8 mouse cellular contexts compared by ENCODE assay signal in the genomic region with DNA sequence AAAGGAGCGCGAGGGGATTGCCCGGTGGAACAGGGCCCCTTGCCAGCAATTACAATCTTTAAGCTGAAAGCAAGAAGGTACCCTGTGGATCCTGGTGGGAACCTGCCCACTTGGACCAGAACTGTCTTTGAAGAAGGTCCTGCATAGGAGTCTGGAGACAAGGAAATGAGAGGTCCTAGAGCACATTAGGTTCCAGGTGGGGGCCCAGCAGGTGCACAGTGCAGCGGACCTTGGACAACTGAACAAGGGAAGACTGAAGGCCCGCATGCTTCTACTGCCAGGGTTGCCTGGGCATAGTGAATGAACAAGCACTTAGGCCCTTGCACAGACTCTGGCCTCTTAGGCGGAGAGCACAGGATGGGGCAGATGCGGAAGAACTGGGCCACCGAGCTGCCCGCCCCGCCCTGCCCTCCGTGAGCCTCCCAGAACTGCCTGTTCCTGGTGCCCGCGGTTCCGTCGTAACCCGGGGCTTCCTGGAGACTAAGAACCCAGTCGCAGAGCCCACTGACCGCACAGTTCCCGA. TPM values are rescaled to one million over a fixed set of nuclear protein-coding genes. Genes with fewer than 3 reads are reported as not detected.
DNase-seq lines count a peak whose midpoint lies in the region; ATAC-seq and TF ChIP-seq lines count a peak whose summit lies in the region.

No protein-coding gene starts in this region.

- no peak for DNase-seq in heart, adult 2 months
- no peak for DNase-seq in heart, postnatal 25 days (ENCODE audit: low spot score)
- DNase-seq in MN1 (ENCODE audit: low spot score) = peak; percentile 32
- peak; percentile 73 for DNase-seq in intestine, embryonic 14.5 days (ENCODE audit: low spot score)
- DNase-seq in urinary bladder, postnatal 4 days (ENCODE audit: low spot score in 2 of 2) = no peak
- no peak for DNase-seq in ovary, postnatal 10 days (ENCODE audit: low spot score)

- peak overlapping the region; percentile 81 for H3K9ac ChIP-seq in heart, adult 2 months (ENCODE audit: low read depth, low read length)
- H3K9ac ChIP-seq in intestine, embryonic 14.5 days (ENCODE audit: low read length) = peak overlapping the region; percentile 58

- H3K4me2 ChIP-seq in intestine, embryonic 14.5 days (ENCODE audit: low read length) = peak overlapping the region; percentile 94

- 13% methylated on average over 19 of the region's 19 CpGs for WGBS in heart, adult 2 months
- WGBS in intestine, embryonic 14.5 days = 5% methylated on average over 18 of the region's 19 CpGs
- 2% methylated on average over 18 of the region's 19 CpGs for WGBS in macrophage (ENCODE audit: missing documents)

- no peaks in the 10 kb centered on the region for H3K79me2 ChIP-seq in heart, adult 2 months (replicated peaks; ENCODE audit: control insufficient read depth, insufficient read depth, low read length)
- H3K79me2 ChIP-seq in macrophage (ENCODE audit: inconsistent target) = peaks cover 53% of the 10 kb centered on the region

- 0 out of 2 replicates have a peak, but pooled peaks cover 2% of the 10 kb centered on the region for H3K4me1 ChIP-seq in heart, adult 2 months (ENCODE audit: control insufficient read depth, insufficient read depth, low read length)
- H3K4me1 ChIP-seq in embryonic fibroblast, embryonic 13.5 days (ENCODE audit: control insufficient read depth, insufficient read depth, low read length) = no peaks in the 10 kb centered on the region
- H3K4me1 ChIP-seq in intestine, embryonic 14.5 days (replicated peaks; ENCODE audit: control insufficient read depth, insufficient read depth, low read length) = no peaks in the 10 kb centered on the region; the same call in 1 of the 2 replicates

- TF ChIP-seq EP300 in heart, adult 2 months (IDR thresholded peaks at IDR 0.05; ENCODE audit: insufficient read depth, low read depth, low read length) = no peak

- no peak for TF ChIP-seq CTCF in heart, adult 2 months (IDR thresholded peaks at IDR 0.05)
- TF ChIP-seq CTCF in embryonic fibroblast, embryonic 13.5 days (IDR thresholded peaks at IDR 0.05; ENCODE audit: borderline replicate concordance, insufficient read depth, low read length) = no peak

- intact Hi-C loops in heart, adult 2 months (cut with DNase I) = no loop called here
- intact Hi-C loops in heart, postnatal 25 days (cut with DNase I) = no loop called here

- no peaks in the 10 kb centered on the region for H3K27me3 ChIP-seq in heart, adult 2 months (ENCODE audit: control insufficient read depth, insufficient read depth, low read length)
- H3K27me3 ChIP-seq in intestine, embryonic 14.5 days (replicated peaks; ENCODE audit: control insufficient read depth, insufficient read depth, low read length) = no peaks in the 10 kb centered on the region

- no peak for TF ChIP-seq POLR2A in heart, adult 2 months (IDR thresholded peaks at IDR 0.05; ENCODE audit: insufficient read depth, low read depth, low read length)
- no peak for TF ChIP-seq POLR2A in embryonic fibroblast, embryonic 13.5 days (IDR thresholded peaks at IDR 0.05; ENCODE audit: low read depth, low read length)

- no peaks in the 10 kb centered on the region for H3K36me3 ChIP-seq in heart, adult 2 months (ENCODE audit: control insufficient read depth, insufficient read depth, low read length)
- no peaks in the 10 kb centered on the region for H3K36me3 ChIP-seq in intestine, embryonic 14.5 days (ENCODE audit: control insufficient read depth, insufficient read depth, low read length)
- H3K36me3 ChIP-seq in macrophage (ENCODE audit: inconsistent target) = no peaks in the 10 kb centered on the region

- H3K4me3 ChIP-seq in heart, adult 2 months = peak overlapping the region; percentile 89
- peak overlapping the region; percentile 74 for H3K4me3 ChIP-seq in embryonic fibroblast, embryonic 13.5 days (ENCODE audit: insufficient read depth, low read length)
- peak overlapping the region; percentile 52 for H3K4me3 ChIP-seq in intestine, embryonic 14.5 days (ENCODE audit: low read depth, low read length)
- H3K4me3 ChIP-seq in macrophage (ENCODE audit: inconsistent target) = peak overlapping the region; percentile 83

- peak; percentile 52 for ATAC-seq in intestine, embryonic 14.5 days (replicated peaks; ENCODE audit: low FRiP score, low TSS enrichment, low read depth)

- H3K27ac ChIP-seq in heart, adult 2 months = peak overlapping the region; percentile 79
- no peak overlapping the region for H3K27ac ChIP-seq in embryonic fibroblast, embryonic 13.5 days (ENCODE audit: insufficient read depth, low read length)
- peak overlapping the region; percentile 62 for H3K27ac ChIP-seq in intestine, embryonic 14.5 days (ENCODE audit: low read depth)
- peak overlapping the region; percentile 60 for H3K27ac ChIP-seq in macrophage

- H3K9me3 ChIP-seq in intestine, embryonic 14.5 days (ENCODE audit: control insufficient read depth, low read length) = no peaks in the 10 kb centered on the region

RNA-seq across cellular contexts. Expression of a gene that starts 0.6 kb away (rescaled TPM):
- 1 to 10 TPM; 4.5 to 5.7 TPM for total RNA-seq in heart, adult 2 months (2021)
- polyA plus RNA-seq in heart, adult 2 months (2012; rRNA removed) = 21.8 and 27.1 TPM in 2 replicates
- total RNA-seq in heart, postnatal 25 days (2021) = 1 to 10 TPM; 5.3 to 6.6 TPM
- polyA plus RNA-seq in embryonic fibroblast, embryonic 13.5 days (2011; ENCODE audit: insufficient read length, low read depth, missing spikeins) = 13.2 and 15.2 TPM in 2 replicates
- polyA plus RNA-seq in intestine, embryonic 14.5 days (2014; fragmentation: Nextera tagmentation; extraction: Ambion mirVana) = 66.2 and 72.8 TPM in 2 replicates
- total RNA-seq in macrophage (2018; cell fraction: chromatin; rRNA removed) = 100 to 1,000 TPM; 126 to 299 (median 187) TPM
- 10 to 100 TPM; 27.1 to 45.4 (median 35.8) TPM for total RNA-seq in macrophage (2018; cell fraction: cytosol; rRNA removed)
- 100 to 1,000 TPM in 24 of 26 experiments, 10 to 100 TPM in 2; 97.6 to 217 (median 179) TPM for total RNA-seq in macrophage (2018; cell fraction: nucleus; rRNA removed)
- 31.6 to 60.4 TPM (median 40.5 TPM) in 3 replicates for polyA plus RNA-seq in macrophage (2018)

RNA-seq across cellular contexts. Expression of a gene that starts 15.1 kb away (rescaled TPM):
- total RNA-seq in heart, adult 2 months (2021) = 10 to 100 TPM; 29.8 to 33.2 TPM
- polyA plus RNA-seq in heart, adult 2 months (2012; rRNA removed) = 27.0 and 47.8 TPM in 2 replicates
- total RNA-seq in heart, postnatal 25 days (2021) = 10 to 100 TPM; 31.6 to 36.5 TPM
- polyA plus RNA-seq in embryonic fibroblast, embryonic 13.5 days (2011; ENCODE audit: insufficient read length, low read depth, missing spikeins) = 58.6 and 65.5 TPM in 2 replicates
- polyA plus RNA-seq in intestine, embryonic 14.5 days (2014; fragmentation: Nextera tagmentation; extraction: Ambion mirVana) = 83.0 and 85.5 TPM in 2 replicates
- 100 to 1,000 TPM in 21 of 26 experiments, 10 to 100 TPM in 5; 41.0 to 221 (median 158) TPM for total RNA-seq in macrophage (2018; cell fraction: chromatin; rRNA removed)
- total RNA-seq in macrophage (2018; cell fraction: cytosol; rRNA removed) = 10 to 100 TPM in 24 of 26 experiments, 1 to 10 TPM in 2; 7.8 to 25.0 (median 18.0) TPM
- 100 to 1,000 TPM in 2 of 26 experiments, 10 to 100 TPM in 24; 19.7 to 122 (median 58.3) TPM for total RNA-seq in macrophage (2018; cell fraction: nucleus; rRNA removed)
- polyA plus RNA-seq in macrophage (2018) = 16.4 to 30.9 TPM (median 20.2 TPM) in 3 replicates

RNA-seq across cellular contexts. Expression of a gene that starts 15.1 kb away (rescaled TPM):
- 10 to 100 TPM; 16.7 to 17.5 TPM for total RNA-seq in heart, adult 2 months (2021)
- polyA plus RNA-seq in heart, adult 2 months (2012; rRNA removed) = 6.4 and 10.0 TPM in 2 replicates
- 10 to 100 TPM; 16.7 to 16.8 TPM for total RNA-seq in heart, postnatal 25 days (2021)
- 24.7 and 28.7 TPM in 2 replicates for polyA plus RNA-seq in embryonic fibroblast, embryonic 13.5 days (2011; ENCODE audit: insufficient read length, low read depth, missing spikeins)
- polyA plus RNA-seq in intestine, embryonic 14.5 days (2014; fragmentation: Nextera tagmentation; extraction: Ambion mirVana) = 13.0 and 18.1 TPM in 2 replicates
- total RNA-seq in macrophage (2018; cell fraction: chromatin; rRNA removed) = 1 to 10 TPM in 23 of 26 experiments, under 1 TPM in 2, not detected in 1; 0.62 to 4.5 (median 1.8) TPM
- 1 to 10 TPM; 2.6 to 6.5 (median 4.5) TPM for total RNA-seq in macrophage (2018; cell fraction: cytosol; rRNA removed)
- 1 to 10 TPM; 1.2 to 9.3 (median 2.1) TPM for total RNA-seq in macrophage (2018; cell fraction: nucleus; rRNA removed)
- polyA plus RNA-seq in macrophage (2018) = 4.4 to 23.2 TPM (median 5.6 TPM) in 3 replicates

RNA-seq across cellular contexts. Expression of a gene that starts 27.7 kb away (rescaled TPM):
- 1 to 10 TPM; 4.0 to 4.4 TPM for total RNA-seq in heart, adult 2 months (2021)
- 6.9 and 10.2 TPM in 2 replicates for polyA plus RNA-seq in heart, adult 2 months (2012; rRNA removed)
- 1 to 10 TPM; 3.3 to 4.0 TPM for total RNA-seq in heart, postnatal 25 days (2021)
- polyA plus RNA-seq in embryonic fibroblast, embryonic 13.5 days (2011; ENCODE audit: insufficient read length, low read depth, missing spikeins) = 12.5 and 14.8 TPM in 2 replicates
- 22.9 and 25.6 TPM in 2 replicates for polyA plus RNA-seq in intestine, embryonic 14.5 days (2014; fragmentation: Nextera tagmentation; extraction: Ambion mirVana)
- 10 to 100 TPM in 9 of 26 experiments, 1 to 10 TPM in 15, under 1 TPM in 2; 0.76 to 16.7 (median 6.5) TPM for total RNA-seq in macrophage (2018; cell fraction: chromatin; rRNA removed)
- 1 to 10 TPM; 1.5 to 9.4 (median 5.9) TPM for total RNA-seq in macrophage (2018; cell fraction: cytosol; rRNA removed)
- total RNA-seq in macrophage (2018; cell fraction: nucleus; rRNA removed) = 10 to 100 TPM in 5 of 26 experiments, 1 to 10 TPM in 19, under 1 TPM in 2; 0.48 to 16.7 (median 3.5) TPM
- polyA plus RNA-seq in macrophage (2018) = 5.7 to 9.6 TPM (median 7.8 TPM) in 3 replicates

RNA-seq across cellular contexts. Expression of a gene that starts 40.4 kb away (rescaled TPM):
- 10 to 100 TPM; 80.9 to 97.0 TPM for total RNA-seq in heart, adult 2 months (2021)
- 82.0 and 90.0 TPM in 2 replicates for polyA plus RNA-seq in heart, adult 2 months (2012; rRNA removed)
- total RNA-seq in heart, postnatal 25 days (2021) = 100 to 1,000 TPM in 1 of 2 experiments, 10 to 100 TPM in 1; 98.7 to 101 TPM
- polyA plus RNA-seq in embryonic fibroblast, embryonic 13.5 days (2011; ENCODE audit: insufficient read length, low read depth, missing spikeins) = 39.1 and 46.0 TPM in 2 replicates
- polyA plus RNA-seq in intestine, embryonic 14.5 days (2014; fragmentation: Nextera tagmentation; extraction: Ambion mirVana) = 143 and 147 TPM in 2 replicates
- total RNA-seq in macrophage (2018; cell fraction: chromatin; rRNA removed) = 10 to 100 TPM in 4 of 26 experiments, 1 to 10 TPM in 20, not detected in 2; 1.5 to 21.5 (median 4.3) TPM
- total RNA-seq in macrophage (2018; cell fraction: cytosol; rRNA removed) = 10 to 100 TPM; 39.5 to 74.0 (median 58.2) TPM
- 10 to 100 TPM in 18 of 26 experiments, 1 to 10 TPM in 8; 3.9 to 35.6 (median 12.8) TPM for total RNA-seq in macrophage (2018; cell fraction: nucleus; rRNA removed)
- 63.2 to 80.5 TPM (median 76.8 TPM) in 3 replicates for polyA plus RNA-seq in macrophage (2018)

Comparison
In these comparisons a context has a peak if more than half of its experiments do, and no peak if none do; other contexts are left out.
1. DNase-seq: peak in MN1 (single experiment) and intestine, embryonic 14.5 days (single experiment); none in heart, adult 2 months (0 of 2), heart, postnatal 25 days (single experiment), urinary bladder, postnatal 4 days (0 of 2) and ovary, postnatal 10 days (single experiment).
2. Peak in every context shown above with its lines, with median percentiles within 50 percentile points of each other: H3K4me3 ChIP-seq.